16 mouse cellular contexts compared by ENCODE assay signal in the genomic region with DNA sequence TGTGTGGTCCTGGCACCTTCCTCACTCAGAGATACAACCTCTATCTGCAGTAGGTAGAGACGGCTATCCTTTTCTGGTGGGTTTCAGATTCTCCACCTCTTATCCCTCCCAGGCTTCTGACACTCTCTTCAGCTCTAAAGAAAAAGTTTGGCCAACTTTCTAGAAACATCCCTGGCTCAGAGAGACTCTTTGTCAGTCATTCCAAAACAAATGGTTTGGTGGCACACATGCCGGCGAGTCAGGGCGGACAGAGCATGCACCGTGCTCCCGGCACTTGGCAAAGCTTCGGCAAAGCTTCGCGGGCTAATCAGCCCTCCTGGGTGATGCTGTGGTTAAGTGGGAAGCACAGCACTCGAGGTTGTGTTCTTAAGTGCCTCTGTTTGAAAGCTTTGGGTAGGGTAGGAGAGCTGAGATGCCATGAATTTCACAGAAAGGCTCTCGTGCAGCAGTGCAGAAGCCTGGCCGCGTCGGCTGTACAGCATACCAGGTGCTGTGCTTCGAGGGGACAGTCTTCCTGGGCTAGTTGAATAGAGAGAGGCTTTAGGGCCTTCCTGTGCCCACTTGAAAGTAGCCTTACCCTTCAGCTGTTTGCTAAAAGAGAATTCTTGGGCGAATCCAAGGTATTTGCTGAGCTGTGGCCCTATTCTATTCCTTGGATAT. TPM values are rescaled to one million over a fixed set of nuclear protein-coding genes. Genes with fewer than 3 reads are reported as not detected.
DNase-seq lines count a peak whose midpoint lies in the region; ATAC-seq lines count a peak whose summit lies in the region.
"Had no signal": no experiment of that assay in that cellular context is flagged by ENCODE, and none has a peak within 500 bp of the region (broad histone marks: within the 10 kb centered on the region; RNA-seq: fewer than 3 reads in every experiment).

No protein-coding gene starts in this region.

- peaks cover 84% of the 10 kb centered on the region for H3K36me3 ChIP-seq in heart, embryonic 13.5 days
- H3K36me3 ChIP-seq in lung, embryonic 16.5 days (ENCODE audit: control insufficient read depth, insufficient read depth, low read length): peaks cover 67% of the 10 kb centered on the region
- peaks cover 79% of the 10 kb centered on the region for H3K36me3 ChIP-seq in embryonic facial prominence, embryonic 12.5 days

- H3K4me3 ChIP-seq in heart, embryonic 13.5 days: no peak overlapping the region
- no peak overlapping the region for H3K4me3 ChIP-seq in lung, embryonic 16.5 days (ENCODE audit: low read length)
- no peak overlapping the region for H3K4me3 ChIP-seq in embryonic facial prominence, embryonic 12.5 days
- H3K4me3 ChIP-seq: erythroblast, embryonic 14.5 days had no signal

- H3K27ac ChIP-seq in heart, embryonic 13.5 days (replicated peaks): no peak overlapping the region
- H3K27ac ChIP-seq in lung, embryonic 16.5 days (ENCODE audit: low read length): peak overlapping the region; percentile 12; the same call in 1 of the 2 replicates
- peak overlapping the region; percentile 11; the same call in 1 of the 2 replicates for H3K27ac ChIP-seq in embryonic facial prominence, embryonic 12.5 days
- H3K27ac ChIP-seq: midbrain, embryonic 10.5 days had no signal

- no peaks in the 10 kb centered on the region for H3K27me3 ChIP-seq in heart, embryonic 13.5 days (replicated peaks)
- no peaks in the 10 kb centered on the region for H3K27me3 ChIP-seq in lung, embryonic 16.5 days (ENCODE audit: control insufficient read depth, insufficient read depth, low read depth, low read length)
- no peaks in the 10 kb centered on the region for H3K27me3 ChIP-seq in embryonic facial prominence, embryonic 12.5 days

- H3K9ac ChIP-seq in heart, embryonic 13.5 days: 0 out of 2 replicates have a peak overlapping the region, but pooled peaks have one; percentile 10
- peak overlapping the region; percentile 19; the same call in 1 of the 2 replicates for H3K9ac ChIP-seq in lung, embryonic 16.5 days (ENCODE audit: low read length)
- no peak overlapping the region for H3K9ac ChIP-seq in embryonic facial prominence, embryonic 12.5 days

- 84% methylated on average over 16 of the region's 16 CpGs for WGBS in heart, embryonic 13.5 days
- 59% methylated on average over 16 of the region's 16 CpGs for WGBS in lung, embryonic 16.5 days
- WGBS in embryonic facial prominence, embryonic 12.5 days: 88% methylated on average over 16 of the region's 16 CpGs

- DNase-seq in heart, postnatal 10 days: no peak
- no peak for DNase-seq in lung, adult 18-20 months
- peak; percentile 42 for DNase-seq in testis, postnatal 10 days (ENCODE audit: low spot score)
- DNase-seq in embryo, embryonic 10 days (ENCODE audit: low spot score): no peak
- DNase-seq: adrenal gland, adult 2 months; heart, postnatal 36 days; kidney, postnatal 25 days; thymus, adult 2 months had no signal

- H3K4me1 ChIP-seq in heart, embryonic 13.5 days: peaks cover 43% of the 10 kb centered on the region
- H3K4me1 ChIP-seq in lung, embryonic 16.5 days (replicated peaks; ENCODE audit: control insufficient read depth, insufficient read depth, low read length): peaks cover 39% of the 10 kb centered on the region
- H3K4me1 ChIP-seq in embryonic facial prominence, embryonic 12.5 days: peaks cover 20% of the 10 kb centered on the region

- no peak overlapping the region for H3K4me2 ChIP-seq in heart, embryonic 13.5 days
- no peak overlapping the region for H3K4me2 ChIP-seq in lung, embryonic 16.5 days (ENCODE audit: low read depth, low read length)
- no peak overlapping the region for H3K4me2 ChIP-seq in embryonic facial prominence, embryonic 12.5 days (replicated peaks)

- ATAC-seq in heart, embryonic 13.5 days (ENCODE audit: extremely low read depth, insufficient number of reproducible peaks, low FRiP score, low TSS enrichment): no peak
- no peak for ATAC-seq in lung, embryonic 16.5 days (ENCODE audit: low read depth)
- no peak for ATAC-seq in embryonic facial prominence, embryonic 12.5 days (ENCODE audit: insufficient number of reproducible peaks, insufficient read depth, low FRiP score, low TSS enrichment)
- ATAC-seq: inflammation-experienced regulatory T-cells, adult 6 months had no signal

- no peaks in the 10 kb centered on the region for H3K9me3 ChIP-seq in heart, embryonic 13.5 days
- H3K9me3 ChIP-seq in lung, embryonic 16.5 days (ENCODE audit: control insufficient read depth, low read length): no peaks in the 10 kb centered on the region
- H3K9me3 ChIP-seq in embryonic facial prominence, embryonic 12.5 days: no peaks in the 10 kb centered on the region
- H3K9me3 ChIP-seq: midbrain, embryonic 10.5 days had no signal

- intact Hi-C loops in heart, postnatal 10 days (cut with DNase I): no loop called here

RNA-seq across cellular contexts. Expression of a gene that starts 11.5 kb away (rescaled TPM):
- polyA plus RNA-seq in heart, embryonic 13.5 days (2015; fragmentation: Nextera tagmentation; extraction: Ambion mirVana): 124 and 130 TPM in 2 replicates
- total RNA-seq in heart, postnatal 10 days (2021): 10 to 100 TPM; 30.3 to 34.6 TPM
- 225 and 232 TPM in 2 replicates for polyA plus RNA-seq in lung, embryonic 16.5 days (2015; fragmentation: Nextera tagmentation; extraction: Ambion mirVana)
- 294 and 311 TPM in 2 replicates for polyA plus RNA-seq in embryonic facial prominence, embryonic 12.5 days (2016; fragmentation: Nextera tagmentation; extraction: Ambion mirVana)

RNA-seq across cellular contexts. Expression of a gene that starts 27.9 kb away (rescaled TPM):
- 0.49 and 0.69 TPM in 2 replicates for polyA plus RNA-seq in heart, embryonic 13.5 days (2015; fragmentation: Nextera tagmentation; extraction: Ambion mirVana)
- 10 to 100 TPM; 44.0 to 67.2 TPM for total RNA-seq in heart, postnatal 10 days (2021)
- 0.40 and 0.49 TPM in 2 replicates for polyA plus RNA-seq in lung, embryonic 16.5 days (2015; fragmentation: Nextera tagmentation; extraction: Ambion mirVana)
- polyA plus RNA-seq in embryonic facial prominence, embryonic 12.5 days (2016; fragmentation: Nextera tagmentation; extraction: Ambion mirVana): 0.09 TPM in 2 replicates
- total RNA-seq: granulocyte monocyte progenitor cell, adult 5-6 weeks had no signal
- polyA plus RNA-seq: erythroblast, embryonic 14.5 days; neural tube, embryonic 11.5 days had no signal
